Mouse (Mus musculus) mammary gland, adult 2 months (tissue): ENCODE data around the gene Lce1l. TPM values are rescaled to one million over a fixed set of nuclear protein-coding genes. Genes with fewer than 3 reads are reported as not detected.

Experiments
- polyA plus RNA-seq: library from polyadenylated mRNA; depleted of rRNA; stranded (reverse); fragments of >200 nt; gene quantifications from 2 replicates; pipeline ENCODE4 v1.2.3, GENCODE M21; 2012; ENCODE audit warnings: low replicate concordance; rRNA removed

Gene Lce1l
- polyA plus RNA-seq = 5.9 TPM in 1 of 2 replicates, not detected in the other

GRCm38 (mm10) chr3:92851186-92851585 lies at the start of gene Lce1l:
Gene Lce1l, minus strand, starts transcription at chr3:92851286.

DNA sequence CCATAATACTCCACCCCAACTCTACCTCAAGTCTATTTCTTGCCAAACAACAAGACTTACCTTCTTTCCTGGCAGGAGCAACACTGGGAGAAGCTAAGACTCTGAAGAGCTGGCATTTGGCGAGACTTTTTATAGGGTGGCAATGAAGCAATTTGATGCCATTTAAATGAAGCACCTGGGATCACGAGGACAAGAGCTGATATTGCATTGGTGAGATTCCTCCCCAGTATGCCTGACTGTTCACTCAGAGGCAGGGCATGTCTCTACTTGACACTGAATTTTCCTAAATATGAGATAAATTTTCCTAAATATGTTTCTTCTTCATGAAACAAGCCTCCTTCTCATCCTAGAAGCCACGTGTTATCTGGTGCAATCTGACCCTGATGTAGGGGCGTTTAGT lies 19.0 kb upstream of the Lce1l start, which contains the start of gene 2310050C09Rik:
TSS of gene 2310050C09Rik (minus strand) at position 101 of the 400 bp plus-strand sequence.

GRCm38 (mm10) chr3:92827108-92827507 lies 24.0 kb downstream of the Lce1l start, which contains the start of gene Kprp:
Gene Kprp, minus strand, starts transcription at chr3:92827247.

GRCm38 (mm10) chr3:92807791-92808190 lies 43.3 kb downstream of the Lce1l start, which contains the start of gene Lce1k:
Gene Lce1k, minus strand, starts transcription at chr3:92807891.

Other genes starting within 250 kb of the Lce1l start
- 0.20 TPM in 1 of 2 replicates, not detected in the other for gene 2210017I01Rik, start 243.8 kb downstream of the Lce1l start, polyA plus RNA-seq
- 0.66 and 1.3 TPM in 2 replicates for gene Lce6a, start 229.6 kb downstream of the Lce1l start, polyA plus RNA-seq
- 0.86 and 4.6 TPM in 2 replicates for gene Lce1a1, start 203.0 kb downstream of the Lce1l start, polyA plus RNA-seq
- gene Lce1b, start 194.4 kb downstream of the Lce1l start, polyA plus RNA-seq = 1.4 and 8.5 TPM in 2 replicates
- 0.92 and 8.4 TPM in 2 replicates for gene Lce1a2, start 181.0 kb downstream of the Lce1l start, polyA plus RNA-seq
- 1.2 and 5.9 TPM in 2 replicates for gene Lce1c, start 172.0 kb downstream of the Lce1l start, polyA plus RNA-seq
- 0.31 and 3.0 TPM in 2 replicates for gene Lce1d, start 164.1 kb downstream of the Lce1l start, polyA plus RNA-seq
- 0.93 TPM in 1 of 2 replicates, not detected in the other for gene Lce1e, start 142.2 kb downstream of the Lce1l start, polyA plus RNA-seq
- 0.91 TPM in 1 of 2 replicates, not detected in the other for gene Lce1f, start 130.9 kb downstream of the Lce1l start, polyA plus RNA-seq
- not detected in 2 replicates for gene Gm38119, start 112.2 kb downstream of the Lce1l start, polyA plus RNA-seq
- not detected in 2 replicates for gene Lce1g, start 98.9 kb downstream of the Lce1l start, polyA plus RNA-seq
- 0.22 and 0.56 TPM in 2 replicates for gene Lce1h, start 86.2 kb downstream of the Lce1l start, polyA plus RNA-seq
- gene Lce1i, start 72.4 kb downstream of the Lce1l start, polyA plus RNA-seq = 1.3 TPM in 1 of 2 replicates, not detected in the other
- 0.95 TPM in 1 of 2 replicates, not detected in the other for gene Lce1j, start 60.8 kb downstream of the Lce1l start, polyA plus RNA-seq
- 0.76 TPM in 1 of 2 replicates, not detected in the other for gene Lce1k, start 43.4 kb downstream of the Lce1l start, polyA plus RNA-seq
- gene Kprp, start 24.0 kb downstream of the Lce1l start, polyA plus RNA-seq = 0.30 and 3.9 TPM in 2 replicates
- 0.25 and 9.0 TPM in 2 replicates for gene 2310050C09Rik, start 18.9 kb upstream of the Lce1l start, polyA plus RNA-seq
- gene Lce3a, start 74.9 kb upstream of the Lce1l start, polyA plus RNA-seq = not detected in 2 replicates
- not detected in 2 replicates for gene Lce3b, start 81.7 kb upstream of the Lce1l start, polyA plus RNA-seq
- not detected in 2 replicates for gene Lce3c, start 93.2 kb upstream of the Lce1l start, polyA plus RNA-seq
- gene Lce3d, start 106.1 kb upstream of the Lce1l start, polyA plus RNA-seq = not detected in 2 replicates
- gene Lce3e, start 115.8 kb upstream of the Lce1l start, polyA plus RNA-seq = not detected in 2 replicates
- gene Lce3f, start 140.9 kb upstream of the Lce1l start, polyA plus RNA-seq = 0.30 TPM in 1 of 2 replicates, not detected in the other
- 0.85 and 11.7 TPM in 2 replicates for gene Crct1, start 164.4 kb upstream of the Lce1l start, polyA plus RNA-seq
- 1.9 and 9.2 TPM in 2 replicates for gene Lce1m, start 167.8 kb upstream of the Lce1l start, polyA plus RNA-seq
- gene Gm4858, start 217.5 kb upstream of the Lce1l start, polyA plus RNA-seq = not detected in 2 replicates